In the genomic region with DNA sequence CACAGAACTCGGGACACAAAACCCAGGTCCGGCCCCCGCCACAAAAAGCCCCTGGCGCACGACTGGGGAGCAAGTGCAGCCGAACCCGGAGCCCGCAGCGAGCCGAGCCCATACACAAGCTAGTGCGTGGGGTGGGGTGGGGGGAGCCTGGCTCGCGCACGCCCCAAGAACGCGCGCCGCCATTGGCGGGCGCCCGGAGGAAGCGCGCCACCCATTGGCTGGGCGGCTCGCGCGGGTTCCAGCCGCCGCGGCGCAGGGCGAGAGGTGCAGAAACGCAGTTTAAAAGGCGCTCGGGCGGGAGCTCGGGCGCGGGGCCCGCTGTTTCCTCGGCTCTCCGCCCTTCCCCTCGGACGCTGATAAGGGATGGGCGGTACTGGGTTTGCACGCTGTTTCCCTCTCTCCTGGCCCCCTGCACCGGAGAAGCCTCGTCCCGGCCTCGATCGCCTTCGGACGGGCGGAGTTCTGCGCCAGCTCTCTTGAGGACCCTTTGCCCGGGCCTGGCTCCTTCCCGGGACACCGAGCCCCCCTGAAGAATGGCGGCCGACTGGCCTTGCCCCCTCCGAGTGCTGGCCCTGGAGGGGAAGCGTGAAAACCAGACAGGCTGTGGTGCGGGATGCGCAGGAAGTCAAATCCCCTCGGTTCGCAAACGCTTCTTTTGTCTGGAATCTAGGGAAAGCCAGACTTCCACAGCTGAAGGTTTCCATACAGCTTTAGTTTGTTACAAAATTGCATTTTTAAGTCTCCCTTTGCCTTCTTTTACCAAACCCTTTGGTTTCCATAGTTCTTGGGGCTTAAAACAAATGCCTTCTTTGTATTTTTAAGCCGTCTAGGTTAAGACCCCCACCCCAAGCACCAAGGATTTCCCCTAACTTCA, we compare ENCODE assay signal across 8 mouse cellular contexts. TPM values are rescaled to one million over a fixed set of nuclear protein-coding genes. Genes with fewer than 3 reads are reported as not detected.
DNase-seq lines count a peak whose midpoint lies in the region; ATAC-seq and TF ChIP-seq lines count a peak whose summit lies in the region.

No protein-coding gene starts in this region.

- no peaks in the 10 kb centered on the region for H3K36me3 ChIP-seq in embryonic facial prominence, embryonic 13.5 days
- peaks cover 7% of the 10 kb centered on the region for H3K36me3 ChIP-seq in heart, adult 2 months (ENCODE audit: control insufficient read depth, insufficient read depth, low read length)
- H3K36me3 ChIP-seq in limb, embryonic 13.5 days = peaks cover 3% of the 10 kb centered on the region; the same call in 1 of the 2 replicates
- no peaks in the 10 kb centered on the region for H3K36me3 ChIP-seq in midbrain, embryonic 15.5 days (replicated peaks)

- 0 out of 2 replicates have a peak, but pooled peaks have one; percentile 54 for TF ChIP-seq EP300 in heart, adult 2 months (IDR thresholded peaks at IDR 0.05; ENCODE audit: insufficient read depth, low read depth, low read length)

- peak; percentile 92 for DNase-seq in 416B (ENCODE audit: low read depth)
- DNase-seq in adrenal gland, postnatal 4 days (ENCODE audit: low spot score in 2 of 2) = peak; percentile 86 to 96
- DNase-seq in heart, adult 2 months = peak; percentile 98 to 99
- peak; percentile 92 for DNase-seq in kidney, adult 8-10 months
- DNase-seq in spleen, adult 18-20 months = peak; percentile 89 to 94

- no peaks in the 10 kb centered on the region for H3K27me3 ChIP-seq in embryonic facial prominence, embryonic 13.5 days
- no peaks in the 10 kb centered on the region for H3K27me3 ChIP-seq in heart, adult 2 months (ENCODE audit: control insufficient read depth, insufficient read depth, low read length)
- no peaks in the 10 kb centered on the region for H3K27me3 ChIP-seq in limb, embryonic 13.5 days
- H3K27me3 ChIP-seq in midbrain, embryonic 15.5 days (replicated peaks) = no peaks in the 10 kb centered on the region

- ATAC-seq in embryonic facial prominence, embryonic 13.5 days (ENCODE audit: insufficient number of reproducible peaks, insufficient read depth, low FRiP score, low TSS enrichment, low read depth) = peak; percentile 94
- peak; percentile 95 for ATAC-seq in limb, embryonic 13.5 days (ENCODE audit: low FRiP score, low read depth)
- ATAC-seq in midbrain, embryonic 15.5 days (replicated peaks) = peak; percentile 97

- peak; percentile 89 for TF ChIP-seq POLR2A in heart, adult 2 months (IDR thresholded peaks at IDR 0.05; ENCODE audit: insufficient read depth, low read depth, low read length)

- H3K4me1 ChIP-seq in embryonic facial prominence, embryonic 13.5 days = peaks cover 26% of the 10 kb centered on the region
- peaks cover 7% of the 10 kb centered on the region for H3K4me1 ChIP-seq in heart, adult 2 months (ENCODE audit: control insufficient read depth, insufficient read depth, low read length)
- peaks cover 26% of the 10 kb centered on the region for H3K4me1 ChIP-seq in limb, embryonic 13.5 days
- H3K4me1 ChIP-seq in midbrain, embryonic 15.5 days = peaks cover 36% of the 10 kb centered on the region

- WGBS in embryonic facial prominence, embryonic 13.5 days = under 1% methylated on average over 68 of the region's 68 CpGs
- WGBS in heart, adult 2 months = under 1% methylated on average over 68 of the region's 68 CpGs
- under 1% methylated on average over 68 of the region's 68 CpGs for WGBS in limb, embryonic 13.5 days
- under 1% methylated on average over 67 of the region's 68 CpGs for WGBS in midbrain, embryonic 15.5 days

- H3K4me3 ChIP-seq in embryonic facial prominence, embryonic 13.5 days = peak overlapping the region; percentile 74
- peak overlapping the region; percentile 95 for H3K4me3 ChIP-seq in heart, adult 2 months
- H3K4me3 ChIP-seq in limb, embryonic 13.5 days = peak overlapping the region; percentile 96
- peak overlapping the region; percentile 97 for H3K4me3 ChIP-seq in midbrain, embryonic 15.5 days

- H3K27ac ChIP-seq in embryonic facial prominence, embryonic 13.5 days = peak overlapping the region; percentile 100
- H3K27ac ChIP-seq in heart, adult 2 months = peak overlapping the region; percentile 99
- H3K27ac ChIP-seq in limb, embryonic 13.5 days = peak overlapping the region; percentile 100
- H3K27ac ChIP-seq in midbrain, embryonic 15.5 days = peak overlapping the region; percentile 99

- peak overlapping the region; percentile 98 for H3K9ac ChIP-seq in embryonic facial prominence, embryonic 13.5 days
- peak overlapping the region; percentile 98 for H3K9ac ChIP-seq in heart, adult 2 months (ENCODE audit: low read depth, low read length)
- peak overlapping the region; percentile 100 for H3K9ac ChIP-seq in limb, embryonic 13.5 days
- H3K9ac ChIP-seq in midbrain, embryonic 15.5 days = peak overlapping the region; percentile 95

- TF ChIP-seq CTCF in heart, adult 2 months (IDR thresholded peaks at IDR 0.05) = no peak

- no peaks in the 10 kb centered on the region; the same call in none of the 2 replicates for H3K79me2 ChIP-seq in heart, adult 2 months (replicated peaks; ENCODE audit: control insufficient read depth, insufficient read depth, low read length)

- no peaks in the 10 kb centered on the region for H3K9me3 ChIP-seq in embryonic facial prominence, embryonic 13.5 days
- H3K9me3 ChIP-seq in limb, embryonic 13.5 days = no peaks in the 10 kb centered on the region
- H3K9me3 ChIP-seq in midbrain, embryonic 15.5 days = no peaks in the 10 kb centered on the region

- intact Hi-C loops in heart, adult 2 months (cut with DNase I) = loop anchor here (1.0 kb wide), 1 partner anchor 10 kb away; a partner anchor contains a TSS

- H3K4me2 ChIP-seq in embryonic facial prominence, embryonic 13.5 days = peak overlapping the region; percentile 73
- H3K4me2 ChIP-seq in limb, embryonic 13.5 days (replicated peaks) = peak overlapping the region; percentile 73
- H3K4me2 ChIP-seq in midbrain, embryonic 15.5 days = peak overlapping the region; percentile 68

RNA-seq across cellular contexts. Expression of a gene that starts 9.4 kb away (rescaled TPM):
- total RNA-seq in adrenal gland, postnatal 4 days (2021) = 100 to 1,000 TPM; 203 to 231 TPM
- 237 and 252 TPM in 2 replicates for polyA plus RNA-seq in embryonic facial prominence, embryonic 13.5 days (2015; fragmentation: Nextera tagmentation; extraction: Ambion mirVana)
- total RNA-seq in heart, adult 2 months (2021) = 10 to 100 TPM; 39.8 to 40.1 TPM
- 13.9 and 26.2 TPM in 2 replicates for polyA plus RNA-seq in heart, adult 2 months (2012; rRNA removed)
- polyA plus RNA-seq in limb, embryonic 13.5 days (2015; fragmentation: Nextera tagmentation; extraction: Ambion mirVana) = 273 and 275 TPM in 2 replicates
- polyA plus RNA-seq in midbrain, embryonic 15.5 days (2015; fragmentation: Nextera tagmentation; extraction: Ambion mirVana) = 106 and 110 TPM in 2 replicates

RNA-seq across cellular contexts. Expression of a gene that starts 47.8 kb away (rescaled TPM):
- 100 to 1,000 TPM; 840 to 862 TPM for total RNA-seq in adrenal gland, postnatal 4 days (2021)
- 402 and 411 TPM in 2 replicates for polyA plus RNA-seq in embryonic facial prominence, embryonic 13.5 days (2015; fragmentation: Nextera tagmentation; extraction: Ambion mirVana)
- 1,000 to 10,000 TPM; 2,279 to 2,697 TPM for total RNA-seq in heart, adult 2 months (2021)
- polyA plus RNA-seq in heart, adult 2 months (2012; rRNA removed) = 1,459 and 1,712 TPM in 2 replicates
- 447 and 448 TPM in 2 replicates for polyA plus RNA-seq in limb, embryonic 13.5 days (2015; fragmentation: Nextera tagmentation; extraction: Ambion mirVana)
- polyA plus RNA-seq in midbrain, embryonic 15.5 days (2015; fragmentation: Nextera tagmentation; extraction: Ambion mirVana) = 542 and 550 TPM in 2 replicates

Comparison
In these comparisons a context has a peak if more than half of its experiments do, and no peak if none do; other contexts are left out.
1. Peak in every context shown above with its lines: DNase-seq, ATAC-seq, H3K4me3 ChIP-seq and H3K27ac ChIP-seq.